Mouse (Mus musculus): Measurements from ENCODE around the gene Tcf20. TPM values are rescaled to one million over a fixed set of nuclear protein-coding genes. Genes with fewer than 3 reads are reported as not detected.

Gene Tcf20
- polyA plus RNA-seq, 1 experiment = 11.1 TPM

GRCm38 (mm10) chr15:82922052-82922451 is 65.6 kb downstream of the Tcf20 start:
- Histone ChIP-seq H3ac (ENCODE audit: control insufficient read depth, insufficient read length) (no peak overlapping the region), H3K79me2 (ENCODE audit: control insufficient read depth, insufficient read depth) (no peaks in the 10 kb centered on the region), H3K36me3 (ENCODE audit: control insufficient read depth, insufficient read depth) (no peaks in the 10 kb centered on the region), H3K27me3 (ENCODE audit: control insufficient read depth, insufficient read depth, insufficient read length) (peaks cover 93% of the 10 kb centered on the region), H3K4me2 (ENCODE audit: low read depth) (no peak overlapping the region), H3K4me3 (no peak overlapping the region)
- TF ChIP-seq SRF (IDR thresholded peaks at IDR 0.05; ENCODE audit: control insufficient read depth, insufficient read length, low read depth) (no peak), MYOG (IDR thresholded peaks at IDR 0.05; ENCODE audit: control insufficient read depth in 1 of 3, insufficient read depth in 1 of 3, insufficient read length in 2 of 3, low read depth in 2 of 3) (no peak), MYOD1 (IDR thresholded peaks at IDR 0.05; ENCODE audit: control insufficient read depth in 1 of 3, insufficient read length in 2 of 3, low read depth in 2 of 3) (no peak), POLR2AphosphoS2 (IDR thresholded peaks at IDR 0.05; ENCODE audit: insufficient read length, low read depth) (no peak), REST (IDR thresholded peaks at IDR 0.05; ENCODE audit: insufficient read depth, insufficient read length) (no peak), E2F4 (IDR thresholded peaks at IDR 0.05; ENCODE audit: insufficient read depth) (no peak), POLR2A (IDR thresholded peaks at IDR 0.05; ENCODE audit: insufficient read length, low read depth) (no peak), TCF3 (IDR thresholded peaks at IDR 0.05; ENCODE audit: insufficient read length, low read depth) (no peak), MAX (IDR thresholded peaks at IDR 0.05; ENCODE audit: low read depth) (no peak), TCF12 (IDR thresholded peaks at IDR 0.05; ENCODE audit: insufficient read depth, poor library complexity, severe bottlenecking) (no peak), CEBPB (IDR thresholded peaks at IDR 0.05; ENCODE audit: insufficient read depth, poor library complexity, severe bottlenecking) (no peak), USF1 (IDR thresholded peaks at IDR 0.05; ENCODE audit: low read depth) (no peak)

DNA sequence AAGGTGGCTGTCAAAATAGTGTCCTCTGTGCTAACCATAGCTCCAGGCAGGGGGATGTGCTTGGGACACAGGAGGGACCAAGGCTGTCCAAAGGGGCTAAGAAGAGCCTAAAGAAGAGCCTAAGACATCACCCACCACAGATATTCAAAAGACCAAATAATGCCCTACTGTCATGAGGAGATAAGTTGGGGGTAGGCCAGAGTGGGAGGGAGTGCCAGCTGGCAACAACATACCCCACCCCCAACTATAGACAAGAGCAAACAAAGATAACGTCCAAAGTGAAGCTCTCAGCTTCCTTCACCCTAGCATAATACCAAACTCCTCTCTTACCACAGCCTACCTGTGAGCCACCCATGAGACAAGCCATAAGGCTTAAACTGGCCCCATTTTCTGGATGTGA is 66.1 kb downstream of the Tcf20 start:
- Histone ChIP-seq H3K27me3 (ENCODE audit: control insufficient read depth, insufficient read depth, insufficient read length) (peaks cover 93% of the 10 kb centered on the region), H3ac (ENCODE audit: control insufficient read depth, insufficient read length) (no peak overlapping the region), H3K4me3 (no peak overlapping the region), H3K4me2 (ENCODE audit: low read depth) (no peak overlapping the region), H3K36me3 (ENCODE audit: control insufficient read depth, insufficient read depth) (no peaks in the 10 kb centered on the region), H3K79me2 (ENCODE audit: control insufficient read depth, insufficient read depth) (no peaks in the 10 kb centered on the region)
- TF ChIP-seq SRF (IDR thresholded peaks at IDR 0.05; ENCODE audit: control insufficient read depth, insufficient read length, low read depth) (no peak), MYOG (IDR thresholded peaks at IDR 0.05; ENCODE audit: control insufficient read depth in 1 of 3, insufficient read depth in 1 of 3, insufficient read length in 2 of 3, low read depth in 2 of 3) (no peak), MAX (IDR thresholded peaks at IDR 0.05; ENCODE audit: low read depth) (no peak), POLR2A (IDR thresholded peaks at IDR 0.05; ENCODE audit: insufficient read length, low read depth) (no peak), CEBPB (IDR thresholded peaks at IDR 0.05; ENCODE audit: insufficient read depth, poor library complexity, severe bottlenecking) (no peak), MYOD1 (IDR thresholded peaks at IDR 0.05; ENCODE audit: control insufficient read depth in 1 of 3, insufficient read length in 2 of 3, low read depth in 2 of 3) (no peak)

DNA sequence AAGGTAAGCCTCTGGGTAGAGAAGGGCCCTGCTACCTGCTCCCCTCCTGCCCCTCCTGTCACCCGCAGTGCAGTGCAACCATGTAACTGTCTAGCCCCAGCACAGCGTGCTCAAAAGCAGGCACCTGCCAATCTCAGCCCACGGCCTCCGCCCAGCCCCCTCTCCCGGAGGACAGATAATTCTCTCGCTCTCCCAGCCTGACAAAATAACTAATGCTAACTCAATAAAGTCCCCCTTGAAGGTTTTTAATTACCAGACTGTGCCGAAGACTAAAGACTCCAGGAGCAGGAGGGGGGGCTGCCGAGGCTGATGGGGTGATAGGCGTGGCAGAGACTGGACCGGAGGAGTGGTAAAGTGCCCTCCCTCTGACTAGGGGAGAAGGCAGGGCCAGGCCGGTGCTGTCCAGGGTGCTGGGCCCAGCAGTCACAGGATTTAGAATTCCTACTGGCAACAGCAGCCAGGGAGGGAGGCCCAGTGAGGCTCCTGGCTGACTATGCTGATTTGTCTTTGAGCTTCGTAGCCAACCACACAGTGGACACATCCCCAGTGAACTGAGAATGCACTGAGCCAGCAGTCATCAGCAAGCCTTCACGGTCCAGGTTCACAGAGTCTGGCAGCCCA is 66.7 kb downstream of the Tcf20 start:
- H3ac ChIP-seq (ENCODE audit: control insufficient read depth, insufficient read length) = no peak overlapping the region
- TF ChIP-seq CEBPB (IDR thresholded peaks at IDR 0.05; ENCODE audit: insufficient read depth, poor library complexity, severe bottlenecking) (no peak), REST (IDR thresholded peaks at IDR 0.05; ENCODE audit: insufficient read depth, insufficient read length) (peak; percentile 97)
- H3K27me3 ChIP-seq (ENCODE audit: control insufficient read depth, insufficient read depth, insufficient read length) = peaks cover 93% of the 10 kb centered on the region
- no peak overlapping the region for H3K4me3 ChIP-seq
- H3K36me3 ChIP-seq (ENCODE audit: control insufficient read depth, insufficient read depth) = no peaks in the 10 kb centered on the region
- H3K4me2 ChIP-seq (ENCODE audit: low read depth) = peak overlapping the region; percentile 34
- H3K79me2 ChIP-seq (ENCODE audit: control insufficient read depth, insufficient read depth) = no peaks in the 10 kb centered on the region

DNA sequence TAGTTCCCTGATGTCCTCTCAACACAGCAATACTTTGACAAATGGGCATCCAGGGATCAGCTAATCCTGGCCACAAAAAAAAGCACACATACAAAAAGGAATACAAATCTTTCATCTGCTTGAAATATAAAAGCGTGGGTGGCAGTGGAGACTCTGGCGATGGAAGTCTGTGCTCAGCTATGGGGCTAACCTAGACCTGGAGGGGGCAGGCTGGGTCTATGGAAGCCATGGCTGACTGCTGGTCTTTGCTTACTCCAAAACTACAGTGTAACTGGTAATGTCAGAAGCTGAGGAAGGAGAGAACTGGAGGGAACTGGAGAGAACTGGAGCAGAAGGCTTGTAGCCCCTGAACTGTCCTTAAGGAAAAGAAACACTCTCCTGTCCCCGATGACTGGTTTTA is 69.7 kb downstream of the Tcf20 start:
- no peak for TF ChIP-seq TCF3 (IDR thresholded peaks at IDR 0.05; ENCODE audit: insufficient read length, low read depth)
- no peak for TF ChIP-seq REST (IDR thresholded peaks at IDR 0.05; ENCODE audit: insufficient read depth, insufficient read length)
- no peak for TF ChIP-seq POLR2A (IDR thresholded peaks at IDR 0.05; ENCODE audit: insufficient read length, low read depth)
- no peak for TF ChIP-seq USF1 (IDR thresholded peaks at IDR 0.05; ENCODE audit: low read depth)
- TF ChIP-seq MAX (IDR thresholded peaks at IDR 0.05; ENCODE audit: low read depth) = no peak
- TF ChIP-seq MYOD1 (IDR thresholded peaks at IDR 0.05; ENCODE audit: control insufficient read depth in 1 of 3, insufficient read length in 2 of 3, low read depth in 2 of 3) = no peak
- TF ChIP-seq MYOG (IDR thresholded peaks at IDR 0.05; ENCODE audit: control insufficient read depth in 1 of 3, insufficient read depth in 1 of 3, insufficient read length in 2 of 3, low read depth in 2 of 3) = no peak
- no peak for TF ChIP-seq CEBPB (IDR thresholded peaks at IDR 0.05; ENCODE audit: insufficient read depth, poor library complexity, severe bottlenecking)
- no peak for TF ChIP-seq E2F4 (IDR thresholded peaks at IDR 0.05; ENCODE audit: insufficient read depth)
- no peak for TF ChIP-seq POLR2AphosphoS2 (IDR thresholded peaks at IDR 0.05; ENCODE audit: insufficient read length, low read depth)
- TF ChIP-seq TCF12 (IDR thresholded peaks at IDR 0.05; ENCODE audit: insufficient read depth, poor library complexity, severe bottlenecking) = no peak
- no peak for TF ChIP-seq SRF (IDR thresholded peaks at IDR 0.05; ENCODE audit: control insufficient read depth, insufficient read length, low read depth)
- Histone ChIP-seq H3K4me3 (no peak overlapping the region), H3K79me2 (ENCODE audit: control insufficient read depth, insufficient read depth) (no peaks in the 10 kb centered on the region), H3ac (ENCODE audit: control insufficient read depth, insufficient read length) (no peak overlapping the region), H3K36me3 (ENCODE audit: control insufficient read depth, insufficient read depth) (no peaks in the 10 kb centered on the region), H3K4me2 (ENCODE audit: low read depth) (no peak overlapping the region), H3K27me3 (ENCODE audit: control insufficient read depth, insufficient read depth, insufficient read length) (peaks cover 89% of the 10 kb centered on the region)

DNA sequence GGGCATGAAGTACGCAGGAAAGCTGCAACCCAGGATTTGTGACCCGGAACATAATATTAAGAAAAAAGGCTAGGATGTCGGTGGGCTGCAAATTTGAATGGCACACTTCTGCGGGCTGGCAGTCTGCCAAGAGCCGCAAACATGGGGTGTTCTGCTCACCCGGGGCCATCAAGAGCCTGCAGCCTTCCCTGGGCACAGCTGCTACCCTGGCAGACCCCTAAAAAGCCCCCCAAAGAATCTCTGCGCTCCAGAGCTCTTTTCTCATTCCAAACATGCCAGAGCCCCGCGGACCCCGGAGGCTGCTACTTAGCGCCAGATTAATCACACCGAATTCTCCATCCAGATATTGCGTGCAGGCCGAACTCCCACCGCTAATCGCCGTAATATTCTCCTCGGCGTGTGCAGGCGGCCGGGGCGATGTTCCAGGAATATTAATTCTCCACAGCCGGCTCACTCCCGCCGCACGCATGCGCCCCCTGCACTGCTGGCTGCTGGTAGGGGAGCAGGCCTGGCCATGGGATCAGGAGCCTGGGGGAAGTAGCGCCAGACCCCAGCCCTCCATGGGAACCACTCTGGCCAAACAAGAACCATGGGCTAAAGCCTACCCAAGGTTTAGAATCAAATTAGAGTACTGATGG is 70.3 kb downstream of the Tcf20 start:
- Histone ChIP-seq H3ac (ENCODE audit: control insufficient read depth, insufficient read length) (no peak overlapping the region), H3K27me3 (ENCODE audit: control insufficient read depth, insufficient read depth, insufficient read length) (peaks cover 89% of the 10 kb centered on the region), H3K36me3 (ENCODE audit: control insufficient read depth, insufficient read depth) (no peaks in the 10 kb centered on the region), H3K4me2 (ENCODE audit: low read depth) (no peak overlapping the region), H3K79me2 (ENCODE audit: control insufficient read depth, insufficient read depth) (no peaks in the 10 kb centered on the region), H3K4me3 (no peak overlapping the region)
- TF ChIP-seq MAX (IDR thresholded peaks at IDR 0.05; ENCODE audit: low read depth) (no peak), MYOG (IDR thresholded peaks at IDR 0.05; ENCODE audit: control insufficient read depth in 1 of 3, insufficient read depth in 1 of 3, insufficient read length in 2 of 3, low read depth in 2 of 3) (no peak)

All from myocyte (in vitro differentiated cells).